Mouse (Mus musculus): ENCODE data around the gene Tspan18. TPM values are rescaled to one million over a fixed set of nuclear protein-coding genes. Genes with fewer than 3 reads are reported as not detected.

The Tspan18 gene
- polyA plus RNA-seq, 1 experiment, result 4.3 TPM

GRCm38 (mm10) chr2:93220447-93220846 lies 113.9 kb downstream of the Tspan18 start:
- DNase-seq (ENCODE audit: extremely low spot score in 1 of 2, low spot score in 1 of 2), result no peak

- no peak for DNase-seq (ENCODE audit: extremely low spot score in 1 of 2, low spot score in 1 of 2)
Observed at GRCm38 (mm10) chr2:93219576-93219975, 114.7 kb downstream of the Tspan18 start.

- DNase-seq (ENCODE audit: extremely low spot score in 1 of 2, low spot score in 1 of 2), result no peak
Observed at GRCm38 (mm10) chr2:93218353-93218990, 115.8 kb downstream of the Tspan18 start.

GRCm38 (mm10) chr2:93217015-93217414 lies 117.3 kb downstream of the Tspan18 start:
- peak; percentile 73 to 96 for DNase-seq (ENCODE audit: extremely low spot score in 1 of 2, low spot score in 1 of 2)

- no peak for DNase-seq (ENCODE audit: extremely low spot score in 1 of 2, low spot score in 1 of 2)
Observed at GRCm38 (mm10) chr2:93215790-93216189, 118.5 kb downstream of the Tspan18 start.

GRCm38 (mm10) chr2:93214192-93214591 lies 120.1 kb downstream of the Tspan18 start:
- DNase-seq (ENCODE audit: extremely low spot score in 1 of 2, low spot score in 1 of 2), result no peak

GRCm38 (mm10) chr2:93212865-93213264 lies 121.4 kb downstream of the Tspan18 start:
- DNase-seq (ENCODE audit: extremely low spot score in 1 of 2, low spot score in 1 of 2), result no peak

GRCm38 (mm10) chr2:93212386-93212785 lies 121.9 kb downstream of the Tspan18 start:
- no peak for DNase-seq (ENCODE audit: extremely low spot score in 1 of 2, low spot score in 1 of 2)

- no peak for DNase-seq (ENCODE audit: extremely low spot score in 1 of 2, low spot score in 1 of 2)
Observed at GRCm38 (mm10) chr2:93206126-93206525, 128.2 kb downstream of the Tspan18 start.

- DNase-seq (ENCODE audit: extremely low spot score in 1 of 2, low spot score in 1 of 2), result no peak
Observed at GRCm38 (mm10) chr2:93204571-93204970, 129.7 kb downstream of the Tspan18 start.

GRCm38 (mm10) chr2:93203682-93204081 lies 130.6 kb downstream of the Tspan18 start:
- DNase-seq (ENCODE audit: extremely low spot score in 1 of 2, low spot score in 1 of 2), result peak in 1 of 2 experiments; percentile 70

GRCm38 (mm10) chr2:93202782-93203181 lies 131.5 kb downstream of the Tspan18 start:
- no peak for DNase-seq (ENCODE audit: extremely low spot score in 1 of 2, low spot score in 1 of 2)

GRCm38 (mm10) chr2:93201997-93202396 lies 132.3 kb downstream of the Tspan18 start:
- no peak for DNase-seq (ENCODE audit: extremely low spot score in 1 of 2, low spot score in 1 of 2)

- no peak for DNase-seq (ENCODE audit: extremely low spot score in 1 of 2, low spot score in 1 of 2)
Observed at GRCm38 (mm10) chr2:93200681-93201340, 133.5 kb downstream of the Tspan18 start.

GRCm38 (mm10) chr2:93199531-93199974 lies 134.8 kb downstream of the Tspan18 start:
- peak in 1 of 2 experiments; percentile 63 for DNase-seq (ENCODE audit: extremely low spot score in 1 of 2, low spot score in 1 of 2)

GRCm38 (mm10) chr2:93198846-93199245 lies 135.5 kb downstream of the Tspan18 start:
- peak; percentile 74 to 98 for DNase-seq (ENCODE audit: extremely low spot score in 1 of 2, low spot score in 1 of 2)

GRCm38 (mm10) chr2:93193806-93194205 lies 140.5 kb downstream of the Tspan18 start:
- DNase-seq (ENCODE audit: extremely low spot score in 1 of 2, low spot score in 1 of 2), result no peak

- DNase-seq (ENCODE audit: extremely low spot score in 1 of 2, low spot score in 1 of 2), result no peak
Observed at GRCm38 (mm10) chr2:93192671-93193080, 141.6 kb downstream of the Tspan18 start.

- DNase-seq (ENCODE audit: extremely low spot score in 1 of 2, low spot score in 1 of 2), result no peak
Observed at GRCm38 (mm10) chr2:93192182-93192560, 142.1 kb downstream of the Tspan18 start.

- no peak for DNase-seq (ENCODE audit: extremely low spot score in 1 of 2, low spot score in 1 of 2)
Observed at GRCm38 (mm10) chr2:93191488-93192181, 142.7 kb downstream of the Tspan18 start.

GRCm38 (mm10) chr2:93190771-93191487 lies 143.4 kb downstream of the Tspan18 start:
- DNase-seq (ENCODE audit: extremely low spot score in 1 of 2, low spot score in 1 of 2), result no peak
